Mouse (Mus musculus) hindbrain, embryonic 14.5 days (tissue): ENCODE data around the gene Nol9. TPM values are rescaled to one million over a fixed set of nuclear protein-coding genes. Genes with fewer than 3 reads are reported as not detected.

Source experiments
- ATAC-seq: fragments of 200-750 bp; cut with Nextera tagmentation; 2 replicates; pipeline ENCODE4 v1.8.0; 2017; ENCODE audit warnings: moderate number of reproducible peaks, mild to moderate bottlenecking, moderate TSS enrichment, moderate library complexity; ENCODE audit not compliant: low FRiP score
- DNase-seq: peaks from one replicate; pipeline ENCODE4 v3.0.0-alpha.2; 2015; ENCODE audit warnings: low spot score
- H3K27ac ChIP-seq: fragments of 300-500 bp; sonication (generic); 2 replicates; pipeline ENCODE4 v1.5.1; 2014; ENCODE audit warnings: mild to moderate bottlenecking, moderate library complexity
- H3K27me3 ChIP-seq: fragments of 300-500 bp; sonication (generic); 2 replicates; pipeline ENCODE4 v1.6.1; 2014; ENCODE audit warnings: mild to moderate bottlenecking, low read length, mixed read lengths; ENCODE audit not compliant: control insufficient read depth, insufficient read depth
- H3K36me3 ChIP-seq: fragments of 300-500 bp; sonication (generic); replicated peaks from 2 replicates; pipeline ENCODE4 v1.6.1; 2014; ENCODE audit not compliant: control insufficient read depth, insufficient read depth
- H3K4me1 ChIP-seq: fragments of 300-500 bp; sonication (generic); replicated peaks from 2 replicates; pipeline ENCODE4 v1.6.1; 2014; ENCODE audit warnings: antibody characterized with exemption, low read length, mixed read lengths; ENCODE audit not compliant: control insufficient read depth, insufficient read depth
- H3K4me2 ChIP-seq: fragments of 300-500 bp; sonication (generic); replicated peaks from 2 replicates; pipeline ENCODE4 v1.6.1; 2014; ENCODE audit warnings: mild to moderate bottlenecking, moderate library complexity
- H3K4me3 ChIP-seq: fragments of 300-500 bp; sonication (generic); replicated peaks from 2 replicates; pipeline ENCODE4 v1.5.1; 2014; ENCODE audit warnings: mild to moderate bottlenecking, low read length
- H3K9ac ChIP-seq: fragments of 300-500 bp; sonication (generic); 2 replicates; pipeline ENCODE4 v1.6.1; 2014
- H3K9me3 ChIP-seq: fragments of 300-500 bp; sonication (generic); 2 replicates; pipeline ENCODE4 v1.6.1; 2016; ENCODE audit warnings: low read length; ENCODE audit not compliant: control insufficient read depth
- WGBS: fragments of 180-500 bp; shearing (Covaris S2); extraction: QIAGEN DNeasy Blood & Tissue Kit; methylation state at CpG from one replicate; pipeline ENCODE4 v1.1.7; 2014; 5-methylcytosine and 5-hydroxymethylcytosine counted together
- polyA plus RNA-seq: library from polyadenylated mRNA; unstranded; fragments of >200 nt; fragmentation: Nextera tagmentation; extraction: Ambion mirVana; gene quantifications from 2 replicates; pipeline ENCODE4 v1.2.1, GENCODE M21; 2014

Nol9 gene
- polyA plus RNA-seq, 1 experiment from 2014 or later: 26.1 TPM

DNA sequence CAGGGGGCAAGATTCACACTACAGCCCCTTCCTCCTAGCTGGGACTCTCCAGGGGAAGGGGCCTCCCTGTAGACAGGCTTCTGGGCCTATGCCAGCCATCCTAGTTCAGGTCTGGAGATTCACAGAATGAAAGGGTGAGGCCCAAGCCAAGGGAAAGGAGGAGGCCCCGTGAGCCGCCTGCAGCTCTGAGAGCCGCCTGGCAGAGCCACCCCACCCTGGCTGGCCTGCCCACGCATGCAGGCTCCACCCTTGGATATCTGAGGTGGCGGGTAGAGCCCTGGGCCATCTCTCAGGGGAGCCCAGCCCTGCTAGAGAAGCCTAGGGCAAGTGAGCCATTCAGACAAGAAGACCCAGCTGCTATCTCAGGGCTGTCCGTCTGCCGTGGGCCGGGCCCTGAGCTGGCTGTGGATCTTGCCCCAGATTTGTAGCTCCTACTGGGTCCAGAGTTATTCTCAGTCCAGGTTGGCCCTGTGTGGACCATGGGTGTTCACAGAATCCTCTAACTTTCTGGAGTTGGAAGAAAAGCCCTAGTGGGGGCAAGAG is 53.7 kb downstream of the Nol9 start:
- H3K9me3 ChIP-seq: no peaks in the 10 kb centered on the region
- no peak for DNase-seq
- H3K27me3 ChIP-seq: no peaks in the 10 kb centered on the region
- no peak overlapping the region for H3K4me2 ChIP-seq
- no peak overlapping the region for H3K9ac ChIP-seq
- H3K36me3 ChIP-seq: no peaks in the 10 kb centered on the region; the same call in 1 of the 2 replicates
- no peak for ATAC-seq
- WGBS: 53% methylated on average over 8 of the region's 8 CpGs
- peaks cover 18% of the 10 kb centered on the region for H3K4me1 ChIP-seq
- H3K27ac ChIP-seq: 0 out of 2 replicates have a peak overlapping the region, but pooled peaks have one; percentile 5
- H3K4me3 ChIP-seq: no peak overlapping the region

DNA sequence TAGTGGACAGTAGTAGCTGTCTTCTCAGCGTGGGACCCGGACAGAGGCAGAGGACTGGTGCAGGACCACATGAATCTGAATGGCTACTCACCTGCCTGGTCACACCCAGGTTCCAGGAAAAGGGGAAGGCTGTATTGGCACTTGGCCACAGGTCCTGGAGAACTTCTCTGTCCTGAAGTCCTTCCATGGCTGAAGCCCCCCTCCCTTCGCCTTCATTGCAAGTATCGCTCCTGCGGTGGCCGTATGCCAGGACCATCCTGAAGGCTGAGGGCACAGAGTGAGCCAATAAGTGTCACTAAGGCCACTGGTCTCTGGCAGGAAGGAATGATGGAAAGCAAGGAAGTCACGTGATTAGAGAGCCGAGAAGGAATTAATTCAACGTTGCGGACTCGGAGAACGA is 55.1 kb downstream of the Nol9 start:
- no peak overlapping the region for H3K27ac ChIP-seq
- ATAC-seq (no peak), DNase-seq (no peak)
- peaks cover 6% of the 10 kb centered on the region; the same call in 1 of the 2 replicates for H3K4me1 ChIP-seq
- H3K36me3 ChIP-seq: no peaks in the 10 kb centered on the region; the same call in 1 of the 2 replicates
- H3K4me2 ChIP-seq: no peak overlapping the region
- no peaks in the 10 kb centered on the region for H3K27me3 ChIP-seq
- no peak overlapping the region for H3K9ac ChIP-seq
- H3K9me3 ChIP-seq: no peaks in the 10 kb centered on the region
- no peak overlapping the region for H3K4me3 ChIP-seq
- 85% methylated on average over 12 of the region's 12 CpGs for WGBS

DNA sequence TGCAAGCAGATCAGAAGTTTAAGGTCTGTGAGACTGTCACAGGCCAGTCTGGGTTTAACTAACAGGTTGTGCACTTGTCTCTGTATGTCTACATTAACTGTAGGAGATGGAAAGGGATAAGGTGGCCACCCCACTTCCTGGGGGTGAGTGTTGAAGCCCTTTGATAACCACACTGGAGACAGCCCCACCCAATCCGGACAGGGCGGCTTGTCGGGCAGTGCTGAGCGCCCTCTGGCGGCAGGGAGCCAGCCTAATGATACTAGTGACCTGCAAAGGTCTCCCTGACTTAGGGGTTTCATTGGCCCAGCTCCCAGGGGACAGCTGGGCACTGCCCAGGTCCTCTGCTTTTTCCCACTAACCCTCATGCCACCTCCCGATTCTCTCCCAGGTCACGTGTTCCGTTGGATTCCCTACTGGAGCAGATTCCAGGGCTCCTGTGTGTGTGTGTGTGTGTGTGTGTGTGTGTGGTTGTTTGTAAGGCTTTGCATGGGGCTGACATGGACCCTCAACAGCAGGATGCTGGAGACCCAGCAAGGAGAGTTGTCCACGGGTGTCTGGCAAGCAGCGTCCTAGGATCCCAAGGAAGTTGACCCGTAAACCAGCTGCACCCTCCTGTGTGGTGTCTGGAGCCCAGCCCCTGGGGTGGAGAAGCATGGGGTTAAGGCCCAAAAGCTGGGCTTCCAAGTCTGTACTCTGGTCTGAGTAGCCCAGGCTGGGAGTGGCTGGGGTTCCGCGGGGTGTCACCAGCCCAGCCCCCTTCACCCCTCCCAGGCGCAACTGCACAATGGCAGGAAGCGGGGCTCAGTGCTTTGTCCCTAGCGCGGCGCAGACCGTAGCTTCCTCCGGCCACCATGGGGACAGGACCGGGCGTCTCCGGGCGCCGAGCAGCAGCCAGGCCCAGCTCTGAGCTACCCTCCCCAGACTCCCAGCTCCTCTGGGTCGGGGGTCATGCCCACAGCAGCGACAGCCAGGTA is 57.1 kb downstream of the Nol9 start:
- Histone ChIP-seq H3K9ac (no peak overlapping the region), H3K36me3 (no peaks in the 10 kb centered on the region), H3K9me3 (no peaks in the 10 kb centered on the region), H3K4me3 (peak overlapping the region; percentile 17), H3K27me3 (no peaks in the 10 kb centered on the region), H3K27ac (peak overlapping the region; percentile 64), H3K4me1 (peaks cover 6% of the 10 kb centered on the region; the same call in 1 of the 2 replicates), H3K4me2 (peak overlapping the region; percentile 21)
- DNase-seq: no peak
- no peak for ATAC-seq
- 23% methylated on average over 27 of the region's 27 CpGs for WGBS

DNA sequence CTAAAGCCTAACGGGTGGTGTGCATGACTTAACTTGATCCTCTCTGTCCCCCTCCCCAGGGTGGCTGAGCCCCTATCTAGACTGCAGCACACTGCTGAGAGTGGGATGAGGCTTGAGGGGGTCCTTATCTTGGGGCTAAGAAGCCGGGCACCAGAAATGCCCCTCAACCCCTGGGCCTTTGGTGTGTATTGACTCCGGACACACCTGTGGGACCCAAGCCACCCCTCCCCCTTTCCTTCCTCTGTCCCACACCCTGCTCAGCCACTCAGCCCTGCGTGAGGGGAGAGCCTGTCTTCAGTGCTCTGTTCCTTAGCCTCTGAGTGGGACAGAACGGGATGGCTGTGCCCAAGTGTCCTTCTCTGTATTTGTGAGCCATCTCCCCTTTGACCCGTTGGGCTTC is 57.8 kb downstream of the Nol9 start:
- WGBS: 52% methylated on average over 6 of the region's 6 CpGs
- H3K36me3 ChIP-seq: no peaks in the 10 kb centered on the region
- peak overlapping the region; percentile 64 for H3K27ac ChIP-seq
- H3K4me1 ChIP-seq: peaks cover 6% of the 10 kb centered on the region; the same call in 1 of the 2 replicates
- H3K9ac ChIP-seq: no peak overlapping the region
- ATAC-seq: no peak
- H3K27me3 ChIP-seq: no peaks in the 10 kb centered on the region
- H3K4me3 ChIP-seq: peak overlapping the region; percentile 17
- H3K4me2 ChIP-seq: no peak overlapping the region; the same call in 1 of the 2 replicates
- no peaks in the 10 kb centered on the region for H3K9me3 ChIP-seq
- no peak for DNase-seq

DNA sequence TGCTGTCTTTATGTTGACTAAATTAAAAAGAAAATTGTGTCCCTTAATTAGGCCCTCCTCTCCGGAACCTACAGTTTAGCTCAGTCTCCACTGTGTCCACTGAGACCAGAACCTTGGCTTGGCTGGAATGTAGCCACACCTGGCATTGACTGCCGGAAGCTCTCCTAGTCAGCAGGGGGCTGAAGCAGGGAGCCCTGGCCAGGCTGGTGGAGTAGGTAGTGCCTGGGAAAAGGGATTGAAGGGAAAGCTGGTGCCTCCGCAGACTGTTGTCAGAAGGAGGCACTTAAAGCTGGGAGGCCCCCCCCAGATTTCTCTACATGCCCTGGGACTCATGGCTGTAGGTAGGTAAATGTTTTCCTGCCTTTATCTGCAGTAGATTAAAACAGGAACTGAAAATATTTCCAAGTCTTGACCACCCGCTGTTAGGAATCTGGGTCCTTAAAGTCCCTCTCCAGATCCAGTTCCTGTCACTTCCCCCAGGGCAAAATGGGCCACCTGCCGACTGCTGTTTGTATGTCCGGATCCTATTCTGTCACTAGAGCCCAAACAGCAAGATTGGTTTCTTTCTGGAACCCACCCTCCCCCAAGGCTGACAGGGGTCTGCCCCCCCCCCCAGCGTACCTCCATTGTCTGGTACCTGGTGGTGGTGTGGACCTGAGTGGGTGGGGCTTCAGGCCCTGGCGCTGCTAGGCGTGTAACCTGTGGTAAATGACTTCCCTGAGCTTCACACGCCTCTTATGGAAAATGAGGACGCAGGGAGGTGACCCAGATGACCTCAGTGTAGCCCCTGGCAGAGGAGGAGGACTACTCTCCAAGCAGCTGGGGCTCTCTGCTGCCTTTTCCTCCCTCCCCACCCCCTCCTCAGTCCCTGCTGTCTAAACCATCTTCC is 59.0 kb downstream of the Nol9 start:
- H3K4me1 ChIP-seq: no peaks in the 10 kb centered on the region
- H3K27ac ChIP-seq: no peak overlapping the region
- WGBS: 30% methylated on average over 11 of the region's 11 CpGs

DNA sequence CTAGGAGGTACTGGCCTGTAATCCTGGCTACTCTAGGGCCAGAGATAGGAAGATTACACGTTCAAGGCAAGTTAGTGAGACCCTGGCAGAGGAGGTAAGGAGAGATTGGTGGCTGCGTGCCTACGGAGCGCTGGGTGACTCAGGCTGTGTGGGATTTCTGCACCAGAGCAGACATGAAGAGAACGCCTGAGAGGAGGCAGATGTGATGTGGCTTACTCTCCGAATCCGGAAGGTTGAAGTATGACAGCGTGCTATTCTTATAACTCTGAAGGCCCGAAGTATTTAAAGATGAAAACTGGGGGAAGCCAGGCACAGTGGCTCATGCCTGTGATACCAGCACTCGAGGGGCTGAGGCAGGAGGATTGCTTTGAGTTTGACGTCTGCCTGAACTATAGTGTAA is 61.4 kb downstream of the Nol9 start:
- no peaks in the 10 kb centered on the region for H3K27me3 ChIP-seq
- no peak for DNase-seq
- peaks cover 11% of the 10 kb centered on the region; the same call in 1 of the 2 replicates for H3K36me3 ChIP-seq
- H3K9me3 ChIP-seq: no peaks in the 10 kb centered on the region
- no peak overlapping the region for H3K4me3 ChIP-seq
- H3K4me1 ChIP-seq: no peaks in the 10 kb centered on the region
- no peak overlapping the region for H3K4me2 ChIP-seq
- 88% methylated on average over 11 of the region's 11 CpGs for WGBS
- H3K9ac ChIP-seq: no peak overlapping the region
- no peak for ATAC-seq
- no peak overlapping the region for H3K27ac ChIP-seq

More for the DNA sequence above, 59.0 kb downstream of the Nol9 start:
- Histone ChIP-seq H3K4me3 (no peak overlapping the region), H3K27me3 (no peaks in the 10 kb centered on the region), H3K4me2 (no peak overlapping the region), H3K36me3 (no peaks in the 10 kb centered on the region), H3K9ac (no peak overlapping the region), H3K9me3 (no peaks in the 10 kb centered on the region)
- no peak for DNase-seq
- ATAC-seq: no peak

DNA sequence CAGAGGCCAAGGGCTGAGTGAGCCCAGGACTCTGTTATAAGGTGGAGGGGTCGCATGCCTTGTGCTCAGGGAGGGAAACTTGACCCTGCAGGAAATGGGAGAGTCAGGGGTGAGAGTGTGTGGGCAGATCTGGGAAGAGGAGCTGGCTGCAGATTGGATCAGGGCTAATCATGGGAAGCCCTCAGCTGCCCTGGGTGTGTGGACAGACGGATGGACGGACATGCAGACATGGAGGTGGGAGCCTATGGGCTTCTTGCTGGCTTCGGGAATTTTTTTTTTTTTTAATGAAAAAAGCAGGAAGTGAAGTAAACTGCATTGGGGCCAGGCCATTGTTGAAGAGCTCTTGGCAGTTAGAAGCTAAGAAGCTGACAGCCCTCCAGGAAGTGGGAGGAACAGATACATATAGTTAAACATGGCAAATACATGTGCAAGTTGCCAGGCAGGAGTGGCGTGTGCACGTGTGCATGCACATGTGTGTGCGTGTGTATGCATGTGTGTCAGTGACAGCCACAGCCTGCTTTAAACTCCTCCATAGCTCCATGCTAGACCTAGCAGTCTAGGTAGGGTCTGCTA is 62.0 kb downstream of the Nol9 start:
- peaks cover 14% of the 10 kb centered on the region; the same call in 1 of the 2 replicates for H3K36me3 ChIP-seq
- ATAC-seq (no peak), DNase-seq (no peak)
- no peaks in the 10 kb centered on the region for H3K27me3 ChIP-seq
- no peaks in the 10 kb centered on the region for H3K4me1 ChIP-seq
- H3K9me3 ChIP-seq: no peaks in the 10 kb centered on the region
- H3K4me3 ChIP-seq: no peak overlapping the region
- H3K9ac ChIP-seq: no peak overlapping the region
- no peak overlapping the region for H3K4me2 ChIP-seq
- H3K27ac ChIP-seq: no peak overlapping the region
- WGBS: 83% methylated on average over 7 of the region's 7 CpGs

DNA sequence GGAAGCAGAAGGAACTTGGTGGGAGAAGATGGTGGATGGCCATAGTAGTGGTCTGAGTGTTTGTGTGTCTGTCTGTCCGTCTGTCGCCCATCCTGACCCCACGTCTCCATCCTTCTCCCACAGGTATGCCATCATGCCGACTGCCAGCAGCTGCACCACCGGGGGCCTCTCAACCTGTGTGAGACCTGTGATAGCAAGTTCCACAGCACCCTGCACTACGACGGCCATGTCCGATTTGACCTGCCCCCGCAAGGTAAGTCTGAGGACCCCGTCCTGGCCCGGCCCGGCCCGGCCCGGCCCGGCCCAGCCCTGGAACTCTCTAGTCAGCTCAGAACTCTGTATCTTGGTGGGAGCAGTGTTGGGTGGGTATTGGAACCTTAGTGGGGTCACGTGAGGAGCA is 62.8 kb downstream of the Nol9 start:
- no peak for DNase-seq
- no peaks in the 10 kb centered on the region for H3K4me1 ChIP-seq
- ATAC-seq: no peak
- H3K4me2 ChIP-seq: no peak overlapping the region
- H3K9me3 ChIP-seq: no peaks in the 10 kb centered on the region
- 93% methylated on average over 16 of the region's 16 CpGs for WGBS
- no peaks in the 10 kb centered on the region for H3K27me3 ChIP-seq
- no peak overlapping the region for H3K27ac ChIP-seq
- no peak overlapping the region for H3K9ac ChIP-seq
- H3K4me3 ChIP-seq: no peak overlapping the region
- H3K36me3 ChIP-seq: peaks cover 16% of the 10 kb centered on the region; the same call in 1 of the 2 replicates
